Mouse (Mus musculus) spleen, postnatal 4 days (tissue): Measurements from ENCODE around the gene Fuca1.

Experiments used
- DNase-seq, 2 experiments: peaks; one replicate each; pipeline ENCODE4 v3.0.0; 2022; ENCODE audit warnings: low spot score in 2 of 2

Gene Fuca1

GRCm38 (mm10) chr4:135920304-135921241 lies at the start of gene Fuca1:
TSS of gene Fuca1 (plus strand) at chr4:135920735.
- peak; percentile 97 to 99 for DNase-seq

- DNase-seq, result peak in 1 of 2 experiments; percentile 8
Observed at GRCm38 (mm10) chr4:135872015-135872414, 48.5 kb upstream of the Fuca1 start.

DNA sequence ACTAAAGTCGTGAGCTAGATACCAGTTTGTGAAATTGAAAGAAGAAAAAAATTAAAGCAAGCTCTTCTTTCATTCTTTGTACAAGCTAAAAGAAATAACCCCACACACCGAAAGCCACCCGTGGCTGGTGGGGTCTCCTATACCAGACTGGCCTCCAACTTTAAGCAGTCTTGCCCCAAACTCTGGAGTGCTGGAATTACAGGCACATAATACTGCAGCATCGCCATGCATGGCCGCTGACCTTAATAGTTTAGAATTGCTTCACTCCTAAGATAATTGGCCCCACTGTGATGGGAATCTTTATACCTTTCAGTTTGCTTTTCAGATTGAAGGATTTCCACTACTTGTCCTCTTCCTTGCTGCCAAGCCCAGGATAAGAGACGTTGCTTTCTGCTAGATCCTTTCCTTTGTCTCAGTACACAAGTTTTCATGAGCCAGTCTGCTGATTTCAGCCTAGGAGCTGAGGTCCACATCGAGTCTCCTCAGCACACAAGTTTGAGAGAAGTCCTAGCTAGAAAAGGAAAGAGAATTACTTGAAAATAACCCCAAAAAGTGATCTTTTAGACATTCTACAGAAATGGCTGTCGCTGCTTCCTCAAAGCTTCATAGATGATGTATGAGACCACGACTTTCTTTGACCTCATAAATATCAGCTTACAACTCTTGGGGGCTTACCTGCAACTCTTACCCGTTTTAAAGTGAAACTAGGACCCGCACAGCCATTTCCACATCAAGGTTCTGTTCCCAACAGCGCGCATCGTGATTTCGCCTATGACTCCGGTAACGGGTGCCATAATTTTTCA lies 47.7 kb upstream of the Fuca1 start:
- DNase-seq, result peak in 1 of 2 experiments; percentile 57

- peak; percentile 89 to 93 for DNase-seq
Observed at GRCm38 (mm10) chr4:135873526-135874202, 46.9 kb upstream of the Fuca1 start, which contains the start of gene Pnrc2. TSS of gene Pnrc2 (minus strand) at chr4:135873850.

- peak in 1 of 2 experiments; percentile 68 for DNase-seq
Observed at GRCm38 (mm10) chr4:135874564-135875535, 45.7 kb upstream of the Fuca1 start.

GRCm38 (mm10) chr4:135875546-135875945 lies 45.0 kb upstream of the Fuca1 start:
- peak in 1 of 2 experiments; percentile 61 for DNase-seq

GRCm38 (mm10) chr4:135875991-135876582 lies 44.4 kb upstream of the Fuca1 start:
- DNase-seq, result peak; percentile 76 to 86

- DNase-seq, result peak; percentile 75 to 84
Observed at GRCm38 (mm10) chr4:135876583-135877020, 43.9 kb upstream of the Fuca1 start.

DNA sequence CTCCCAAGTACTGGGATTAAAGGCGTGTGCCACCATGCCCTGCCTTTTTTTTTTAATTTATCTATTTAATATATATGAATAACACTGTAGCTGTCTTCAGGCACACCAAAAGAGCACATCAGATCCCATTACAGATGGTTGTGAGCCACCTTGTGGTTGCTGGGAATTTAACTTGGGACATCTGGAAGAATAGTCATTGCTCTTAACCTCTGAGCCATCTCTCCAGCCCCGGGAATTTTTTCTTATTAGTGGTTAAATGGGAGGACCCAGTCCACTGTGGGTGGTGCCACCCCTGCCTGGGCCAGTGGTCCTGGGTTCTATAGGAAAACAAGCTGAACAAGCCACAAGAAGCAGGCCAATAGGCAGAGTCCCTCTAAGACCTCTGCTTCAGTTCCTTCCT lies 42.8 kb upstream of the Fuca1 start:
- DNase-seq, result no peak

GRCm38 (mm10) chr4:135879021-135879420 lies 41.5 kb upstream of the Fuca1 start:
- no peak for DNase-seq

DNA sequence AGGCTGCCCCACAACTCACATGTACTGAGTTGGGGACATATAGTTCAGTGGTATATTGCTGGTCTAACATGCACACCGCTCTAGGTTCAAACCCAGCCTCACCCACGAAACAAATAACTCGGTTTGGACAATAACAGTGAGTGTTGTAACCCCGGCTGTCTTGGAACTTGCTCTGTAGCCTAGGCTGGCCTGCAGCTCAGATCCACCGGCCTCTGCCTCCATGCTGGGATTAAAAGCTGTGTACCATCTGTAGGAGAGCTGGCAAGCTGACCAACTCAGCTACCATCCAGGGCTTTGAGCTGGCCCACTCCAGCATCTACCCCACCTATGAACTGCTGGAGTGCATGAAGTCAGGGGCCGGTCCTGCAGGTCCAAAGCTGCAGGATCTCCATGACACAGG lies 40.5 kb upstream of the Fuca1 start:
- peak in 1 of 2 experiments; percentile 57 for DNase-seq

GRCm38 (mm10) chr4:135880576-135880975 lies 40.0 kb upstream of the Fuca1 start:
- no peak for DNase-seq

- no peak for DNase-seq
Observed at GRCm38 (mm10) chr4:135882023-135882422, 38.5 kb upstream of the Fuca1 start.

GRCm38 (mm10) chr4:135883401-135883851 lies 37.1 kb upstream of the Fuca1 start:
- peak in 1 of 2 experiments; percentile 57 for DNase-seq

GRCm38 (mm10) chr4:135883881-135884516 lies 36.5 kb upstream of the Fuca1 start:
- peak in 1 of 2 experiments; percentile 58 for DNase-seq

- DNase-seq, result no peak
Observed at GRCm38 (mm10) chr4:135884531-135884930, 36.0 kb upstream of the Fuca1 start.

DNA sequence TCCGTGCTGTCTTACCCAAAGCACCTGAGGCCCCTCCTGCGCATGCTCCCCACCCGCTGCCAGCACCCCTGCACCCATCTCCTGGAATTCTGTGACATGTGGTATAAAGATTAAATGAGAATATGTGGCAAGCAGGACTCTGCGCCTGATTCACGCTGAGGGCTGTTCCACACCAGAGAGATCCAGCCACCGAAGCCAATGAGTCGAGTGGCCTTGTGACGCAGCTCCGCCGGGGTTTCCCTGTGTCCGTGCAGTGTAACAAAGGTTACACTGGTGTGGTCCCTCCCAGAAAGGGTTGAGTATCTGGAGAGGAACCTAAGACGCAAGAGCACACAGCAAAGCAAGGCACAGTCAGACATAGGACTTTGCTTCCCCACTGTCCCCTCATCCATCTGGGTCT lies 34.9 kb upstream of the Fuca1 start:
- peak in 1 of 2 experiments; percentile 56 for DNase-seq

DNA sequence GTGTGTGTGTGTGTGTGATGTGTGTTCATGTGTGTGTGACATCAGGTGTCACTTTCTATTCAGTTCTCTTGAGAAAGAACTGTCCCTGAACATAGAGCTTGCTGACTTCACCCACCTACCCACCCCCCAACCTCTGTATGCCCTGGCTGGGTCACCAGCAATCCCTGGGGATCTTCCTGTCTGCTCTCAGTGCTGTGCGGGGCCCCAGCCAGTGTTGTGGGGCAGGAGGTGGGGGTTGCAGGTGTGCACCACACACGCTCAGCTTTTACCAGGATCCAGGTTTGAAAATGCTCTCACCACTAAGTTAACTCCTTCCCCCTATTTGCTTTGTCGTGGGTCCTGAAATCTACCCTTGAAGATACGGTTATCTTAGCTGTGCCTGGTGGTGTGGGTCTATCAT lies 34.4 kb upstream of the Fuca1 start:
- DNase-seq, result peak in 1 of 2 experiments; percentile 8

DNA sequence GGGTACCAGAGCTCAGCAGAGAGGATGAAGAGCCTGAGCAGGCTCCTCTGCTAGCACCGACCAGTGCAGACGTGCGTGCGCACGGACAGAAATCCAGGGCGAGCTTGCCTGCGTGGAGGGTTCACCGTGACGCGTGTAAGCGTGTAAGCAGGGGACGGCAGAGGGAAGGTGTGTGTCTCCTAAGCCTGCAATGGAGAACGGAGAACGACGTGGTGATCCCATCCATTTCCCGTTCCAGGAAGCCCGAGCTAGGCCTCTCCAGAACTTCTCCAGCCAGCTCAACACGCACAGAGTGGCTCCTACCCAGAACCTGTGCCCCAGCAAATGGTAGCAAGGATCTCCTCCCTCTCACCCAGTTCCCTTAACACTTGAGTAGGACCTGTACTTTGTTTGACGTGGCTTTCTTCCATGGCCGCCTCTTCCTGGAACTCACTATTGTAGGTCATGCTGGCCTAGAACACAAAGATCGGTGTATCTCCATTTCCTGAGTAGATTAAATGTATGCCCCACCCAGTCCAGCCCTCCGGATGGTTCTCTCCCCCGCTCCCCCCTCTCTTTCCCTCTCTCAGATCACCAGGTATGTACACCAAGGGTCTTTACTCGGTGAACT lies 32.0 kb upstream of the Fuca1 start:
- DNase-seq, result peak in 1 of 2 experiments; percentile 54
